Mouse (Mus musculus) olfactory bulb, adult 2 months (tissue): ENCODE data around the gene Hoxa6.

ENCODE experiments used
- CTCF ChIP-seq: fragments of 200-500 bp; IDR thresholded peaks from 2 replicates; pipeline ENCODE4 v1.5.1; 2012; ENCODE audit warnings: low read depth, mild to moderate bottlenecking, low read length, moderate library complexity; ENCODE audit not compliant: insufficient read depth
- POLR2A ChIP-seq: fragments of 200-500 bp; IDR thresholded peaks from 2 replicates; pipeline ENCODE4 v1.6.1; 2012; ENCODE audit warnings: mild to moderate bottlenecking, low read depth, low read length, moderate library complexity; ENCODE audit not compliant: insufficient read depth

GRCm38 (mm10) chr6:52172501-52172900, 36.0 kb downstream of the Hoxa6 start:
- TF ChIP-seq POLR2A (no peak), CTCF (no peak)
